Mouse (Mus musculus): ENCODE data around the gene Cox19. TPM values are rescaled to one million over a fixed set of nuclear protein-coding genes. Genes with fewer than 3 reads are reported as not detected.

Cox19 gene
- polyA plus RNA-seq, 1 experiment from 2014 or later = 183 TPM

DNA sequence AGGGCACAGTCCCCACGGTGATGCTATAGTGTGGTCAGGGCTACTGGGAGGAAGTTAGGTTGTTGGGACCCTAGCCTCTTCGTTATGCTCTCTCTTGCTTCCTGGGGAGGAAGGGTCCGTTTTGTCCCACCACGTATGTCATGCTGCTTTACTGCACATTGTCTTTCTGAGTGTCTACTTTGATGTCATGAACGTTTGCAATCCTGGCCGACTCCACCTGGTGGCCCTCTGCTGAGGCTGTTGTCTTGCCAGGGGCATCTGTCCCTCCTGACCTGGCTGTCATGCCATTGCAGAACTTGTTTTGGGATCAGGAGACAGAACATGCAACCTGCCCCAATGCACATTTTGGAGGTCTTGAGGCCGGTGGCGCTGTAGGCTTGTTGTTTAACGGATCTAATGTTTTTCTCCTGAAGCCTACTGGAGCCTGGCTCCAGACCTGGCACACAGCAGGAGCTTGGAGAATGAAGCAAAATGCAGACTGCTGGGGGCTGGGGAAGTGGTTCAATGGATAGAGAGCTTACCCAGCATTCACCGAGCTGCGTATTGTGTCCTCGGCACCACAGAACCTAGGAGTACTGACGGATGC is 25.0 kb downstream of the Cox19 start:
- H3K4me2 ChIP-seq (ENCODE audit: low read depth, low read length) = no peak overlapping the region

DNA sequence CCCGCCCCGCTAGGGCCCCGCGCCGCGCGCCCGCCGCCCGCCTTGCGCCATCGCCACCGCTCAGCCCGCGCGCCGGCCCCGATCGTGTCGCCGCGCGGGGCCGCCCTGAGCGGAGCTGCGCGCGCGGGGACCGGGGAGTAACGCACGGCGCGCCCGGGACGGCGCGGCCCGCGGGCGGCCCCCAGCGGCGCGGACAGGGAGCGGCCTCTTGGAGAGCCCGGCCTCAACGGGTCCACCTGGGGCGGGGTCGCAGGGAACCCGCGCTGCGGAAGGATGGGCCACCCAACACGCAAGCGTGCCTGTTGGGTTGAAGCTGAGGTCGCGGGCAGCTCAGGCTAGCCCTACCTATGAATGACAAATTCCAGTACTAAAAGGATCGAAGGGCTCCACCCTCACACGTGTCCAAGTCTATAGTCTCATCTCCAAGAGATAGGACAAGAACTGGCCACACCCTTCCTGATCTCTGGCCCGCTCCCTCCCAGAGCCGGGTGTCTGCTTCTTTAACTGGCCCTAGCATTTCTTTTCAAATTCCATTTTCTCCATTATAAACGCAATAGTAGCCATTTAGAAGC is 25.7 kb downstream of the Cox19 start, which contains the start of gene Adap1:
Gene Adap1 (minus strand): TSS at position 228 of the 572 bp plus-strand sequence.
- Histone ChIP-seq H3K4me1 (ENCODE audit: control insufficient read depth, insufficient read depth, low read length) (peaks cover 21% of the 10 kb centered on the region), H3K27ac (ENCODE audit: low read length) (peak within 1 kb of the TSS; percentile 70; the same call in 1 of the 2 replicates), H3K9me3 (ENCODE audit: control insufficient read depth, low read length) (no peaks in the 10 kb centered on the region), H3K4me2 (ENCODE audit: low read depth, low read length) (peak within 1 kb of the TSS; percentile 89), H3K4me3 (ENCODE audit: low read length) (peak within 1 kb of the TSS; percentile 77), H3K27me3 (replicated peaks; ENCODE audit: control insufficient read depth, insufficient read depth, low read length) (peaks cover 17% of the 10 kb centered on the region; the same call in 1 of the 2 replicates), H3K9ac (ENCODE audit: low read depth, low read length) (peak within 1 kb of the TSS; percentile 89), H3K36me3 (ENCODE audit: control insufficient read depth, insufficient read depth, low read length) (no peaks in the 10 kb centered on the region)
- 2% methylated on average over 50 of the region's 61 CpGs for WGBS
- ATAC-seq = peak; percentile 85

More for the DNA sequence above, 25.0 kb downstream of the Cox19 start:
- H3K4me3 ChIP-seq (ENCODE audit: low read length) = no peak overlapping the region
- H3K27me3 ChIP-seq (replicated peaks; ENCODE audit: control insufficient read depth, insufficient read depth, low read length) = peaks cover 17% of the 10 kb centered on the region; the same call in 1 of the 2 replicates
- WGBS = 61% methylated on average over 13 of the region's 13 CpGs
- no peak for ATAC-seq
- no peaks in the 10 kb centered on the region for H3K9me3 ChIP-seq (ENCODE audit: control insufficient read depth, low read length)
- no peaks in the 10 kb centered on the region for H3K36me3 ChIP-seq (ENCODE audit: control insufficient read depth, insufficient read depth, low read length)
- no peak overlapping the region for H3K9ac ChIP-seq (ENCODE audit: low read depth, low read length)
- no peak overlapping the region for H3K27ac ChIP-seq (ENCODE audit: low read length)
- peaks cover 24% of the 10 kb centered on the region for H3K4me1 ChIP-seq (ENCODE audit: control insufficient read depth, insufficient read depth, low read length)

DNA sequence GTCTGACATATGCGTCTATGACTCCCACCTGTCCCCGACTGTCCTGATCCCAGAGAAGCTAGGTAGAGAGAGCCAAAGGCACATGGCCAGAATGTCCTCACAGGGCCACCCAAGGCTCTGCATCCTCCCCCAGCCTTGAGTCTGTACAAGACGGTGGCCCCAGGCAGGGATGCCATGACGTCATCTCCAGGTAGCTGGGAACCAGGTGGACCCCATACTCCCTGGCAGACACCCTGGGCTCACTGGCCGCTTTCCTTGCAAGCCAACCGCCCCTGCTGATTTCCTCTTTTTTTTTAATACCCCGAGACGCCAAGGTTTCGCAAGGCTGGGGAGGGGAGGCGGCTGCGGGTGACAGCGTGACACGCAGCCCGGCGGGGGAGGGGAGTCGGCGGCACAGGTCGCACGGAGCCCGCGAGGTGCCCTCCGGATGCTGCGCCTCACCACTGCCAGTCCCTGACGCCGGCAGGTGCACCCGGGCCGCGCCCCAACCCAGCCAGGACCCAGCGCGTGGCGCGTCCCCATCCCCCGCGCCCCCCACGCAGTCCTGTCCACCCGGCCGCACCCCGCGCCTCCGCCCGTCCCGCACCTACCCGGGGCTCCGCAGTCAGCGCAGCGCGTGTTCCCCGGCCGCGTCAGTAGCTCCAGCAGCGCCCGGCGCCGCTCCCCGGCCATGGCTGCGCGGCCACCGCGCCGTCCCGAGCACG is 26.4 kb downstream of the Cox19 start:
- Histone ChIP-seq H3K9ac (ENCODE audit: low read depth, low read length) (peak overlapping the region; percentile 89), H3K4me1 (ENCODE audit: control insufficient read depth, insufficient read depth, low read length) (peaks cover 22% of the 10 kb centered on the region), H3K4me3 (ENCODE audit: low read length) (peak overlapping the region; percentile 77), H3K27me3 (replicated peaks; ENCODE audit: control insufficient read depth, insufficient read depth, low read length) (peaks cover 17% of the 10 kb centered on the region; the same call in 1 of the 2 replicates), H3K36me3 (ENCODE audit: control insufficient read depth, insufficient read depth, low read length) (no peaks in the 10 kb centered on the region), H3K9me3 (ENCODE audit: control insufficient read depth, low read length) (no peaks in the 10 kb centered on the region), H3K27ac (ENCODE audit: low read length) (peak overlapping the region; percentile 70; the same call in 1 of the 2 replicates), H3K4me2 (ENCODE audit: low read depth, low read length) (peak overlapping the region; percentile 89)
- ATAC-seq = peak; percentile 51
- WGBS = 2% methylated on average over 50 of the region's 62 CpGs

DNA sequence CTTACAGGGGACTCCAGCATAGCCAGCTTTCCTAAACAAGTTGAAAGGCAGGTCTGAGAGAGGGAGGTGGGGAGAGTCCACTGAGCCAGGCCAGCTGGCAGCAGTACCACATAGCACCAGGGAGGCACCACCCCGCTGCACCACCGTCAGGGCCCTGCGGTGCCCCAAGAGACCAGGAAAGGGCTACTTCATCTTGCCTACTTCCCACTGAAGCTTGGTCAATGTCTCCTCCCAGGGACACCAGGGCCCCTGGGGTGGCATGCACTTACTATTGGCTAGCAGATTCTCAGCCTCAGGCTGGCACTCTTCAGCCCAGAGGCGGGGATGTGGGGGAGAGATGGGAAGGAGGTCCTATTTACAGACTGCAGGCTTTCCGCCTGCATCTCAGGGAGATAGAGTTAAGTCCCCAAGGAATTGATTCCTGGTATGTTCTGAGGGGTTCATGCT is 27.1 kb downstream of the Cox19 start:
- H3K36me3 ChIP-seq (ENCODE audit: control insufficient read depth, insufficient read depth, low read length) = no peaks in the 10 kb centered on the region
- 62% methylated on average over 5 of the region's 5 CpGs for WGBS
- peaks cover 25% of the 10 kb centered on the region for H3K4me1 ChIP-seq (ENCODE audit: control insufficient read depth, insufficient read depth, low read length)
- H3K9ac ChIP-seq (ENCODE audit: low read depth, low read length) = peak overlapping the region; percentile 89
- peak; percentile 30 for ATAC-seq
- no peak overlapping the region for H3K27ac ChIP-seq (ENCODE audit: low read length)
- H3K4me2 ChIP-seq (ENCODE audit: low read depth, low read length) = peak overlapping the region; percentile 89
- peak overlapping the region; percentile 77 for H3K4me3 ChIP-seq (ENCODE audit: low read length)
- peaks cover 17% of the 10 kb centered on the region; the same call in 1 of the 2 replicates for H3K27me3 ChIP-seq (replicated peaks; ENCODE audit: control insufficient read depth, insufficient read depth, low read length)
- no peaks in the 10 kb centered on the region for H3K9me3 ChIP-seq (ENCODE audit: control insufficient read depth, low read length)

DNA sequence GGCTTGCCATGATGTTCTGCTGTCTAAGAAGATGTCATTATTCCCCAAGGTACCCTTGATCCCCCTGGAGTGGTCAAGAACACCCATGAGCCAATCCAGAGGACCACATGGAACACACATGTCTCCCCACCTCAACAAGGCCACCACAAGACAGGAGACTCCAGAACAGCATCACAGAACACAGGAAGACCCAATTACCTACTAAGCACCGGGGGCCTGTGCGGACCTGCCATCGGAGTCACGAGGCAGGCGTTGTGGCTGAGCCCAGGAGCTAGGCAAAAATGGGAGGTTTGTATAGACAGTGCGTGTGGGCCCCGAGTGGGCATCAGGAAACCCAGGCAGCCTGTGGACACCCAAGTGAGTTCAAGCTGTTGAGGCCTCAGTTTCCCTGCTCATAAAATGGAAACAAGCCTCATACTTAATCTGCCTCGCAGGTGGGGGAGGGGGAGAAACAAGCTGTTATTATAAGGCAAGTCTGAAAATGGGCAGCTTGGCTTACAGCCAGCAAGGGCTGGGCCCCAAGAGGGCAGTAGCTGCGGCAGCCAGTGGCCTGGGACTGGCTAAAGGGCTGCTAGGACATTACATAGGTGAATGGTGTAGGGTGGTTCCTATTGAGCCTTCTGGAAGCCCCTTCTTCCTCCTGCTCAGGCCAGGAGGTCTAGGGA is 27.8 kb downstream of the Cox19 start:
- no peak for ATAC-seq
- Histone ChIP-seq H3K4me1 (ENCODE audit: control insufficient read depth, insufficient read depth, low read length) (peaks cover 27% of the 10 kb centered on the region), H3K27me3 (replicated peaks; ENCODE audit: control insufficient read depth, insufficient read depth, low read length) (peaks cover 17% of the 10 kb centered on the region; the same call in 1 of the 2 replicates), H3K9ac (ENCODE audit: low read depth, low read length) (peak overlapping the region; percentile 89), H3K9me3 (ENCODE audit: control insufficient read depth, low read length) (no peaks in the 10 kb centered on the region), H3K27ac (ENCODE audit: low read length) (no peak overlapping the region), H3K36me3 (ENCODE audit: control insufficient read depth, insufficient read depth, low read length) (no peaks in the 10 kb centered on the region), H3K4me2 (ENCODE audit: low read depth, low read length) (peak overlapping the region; percentile 89), H3K4me3 (ENCODE audit: low read length) (peak overlapping the region; percentile 77)
- 80% methylated on average over 9 of the region's 9 CpGs for WGBS

DNA sequence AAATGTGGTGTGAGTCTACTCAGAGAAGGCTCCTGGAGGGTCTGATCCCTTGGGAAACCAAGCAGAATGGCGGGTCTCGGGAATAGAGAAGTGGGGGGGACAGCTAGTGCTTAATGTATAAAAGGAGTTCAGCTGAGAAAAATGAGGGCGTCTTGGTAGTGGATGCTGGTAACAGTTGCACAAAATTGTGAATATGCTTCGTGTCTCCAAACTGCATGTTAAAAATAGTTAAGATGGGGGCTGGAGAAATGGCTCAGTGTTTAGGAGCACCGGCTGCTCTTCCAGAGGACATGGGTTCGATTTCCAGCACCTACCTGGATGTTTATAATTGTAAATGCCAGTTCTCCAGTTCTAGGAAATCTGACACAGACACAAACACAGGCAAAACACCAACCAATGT is 29.9 kb downstream of the Cox19 start:
- H3K9me3 ChIP-seq (ENCODE audit: control insufficient read depth, low read length) = no peaks in the 10 kb centered on the region
- H3K4me1 ChIP-seq (ENCODE audit: control insufficient read depth, insufficient read depth, low read length) = peaks cover 37% of the 10 kb centered on the region
- no peak overlapping the region for H3K4me3 ChIP-seq (ENCODE audit: low read length)
- no peaks in the 10 kb centered on the region for H3K36me3 ChIP-seq (ENCODE audit: control insufficient read depth, insufficient read depth, low read length)
- no peak overlapping the region for H3K9ac ChIP-seq (ENCODE audit: low read depth, low read length)
- H3K27ac ChIP-seq (ENCODE audit: low read length) = no peak overlapping the region
- 78% methylated on average over 6 of the region's 6 CpGs for WGBS
- H3K27me3 ChIP-seq (replicated peaks; ENCODE audit: control insufficient read depth, insufficient read depth, low read length) = peaks cover 17% of the 10 kb centered on the region; the same call in 1 of the 2 replicates
- no peak overlapping the region for H3K4me2 ChIP-seq (ENCODE audit: low read depth, low read length)
- no peak for ATAC-seq

DNA sequence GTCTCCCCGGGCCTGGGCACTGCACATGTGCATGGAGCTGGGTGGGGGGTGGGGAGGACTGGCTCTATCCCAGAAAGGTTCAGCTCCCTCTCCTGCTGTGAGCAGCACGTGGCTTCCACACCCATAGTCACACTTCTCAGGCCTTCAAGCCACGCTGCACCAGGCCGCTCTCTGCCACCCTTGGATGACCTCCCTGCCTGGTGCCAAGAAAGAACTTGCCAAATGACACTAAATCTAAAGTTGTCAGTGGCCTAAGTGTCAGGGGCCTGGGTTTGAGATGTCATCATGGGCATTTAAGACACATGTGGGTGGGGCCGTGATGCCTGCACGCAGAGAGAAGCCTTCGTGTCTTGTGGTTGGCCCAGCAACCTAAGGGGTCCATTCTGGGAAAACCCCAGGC is 30.8 kb downstream of the Cox19 start:
- Histone ChIP-seq H3K4me3 (ENCODE audit: low read length) (no peak overlapping the region), H3K9ac (ENCODE audit: low read depth, low read length) (no peak overlapping the region), H3K4me1 (ENCODE audit: control insufficient read depth, insufficient read depth, low read length) (peaks cover 32% of the 10 kb centered on the region), H3K27me3 (replicated peaks; ENCODE audit: control insufficient read depth, insufficient read depth, low read length) (peaks cover 11% of the 10 kb centered on the region; the same call in 1 of the 2 replicates), H3K36me3 (ENCODE audit: control insufficient read depth, insufficient read depth, low read length) (no peaks in the 10 kb centered on the region), H3K27ac (ENCODE audit: low read length) (no peak overlapping the region), H3K9me3 (ENCODE audit: control insufficient read depth, low read length) (no peaks in the 10 kb centered on the region), H3K4me2 (ENCODE audit: low read depth, low read length) (no peak overlapping the region)
- WGBS = 71% methylated on average over 7 of the region's 7 CpGs
- ATAC-seq = no peak

DNA sequence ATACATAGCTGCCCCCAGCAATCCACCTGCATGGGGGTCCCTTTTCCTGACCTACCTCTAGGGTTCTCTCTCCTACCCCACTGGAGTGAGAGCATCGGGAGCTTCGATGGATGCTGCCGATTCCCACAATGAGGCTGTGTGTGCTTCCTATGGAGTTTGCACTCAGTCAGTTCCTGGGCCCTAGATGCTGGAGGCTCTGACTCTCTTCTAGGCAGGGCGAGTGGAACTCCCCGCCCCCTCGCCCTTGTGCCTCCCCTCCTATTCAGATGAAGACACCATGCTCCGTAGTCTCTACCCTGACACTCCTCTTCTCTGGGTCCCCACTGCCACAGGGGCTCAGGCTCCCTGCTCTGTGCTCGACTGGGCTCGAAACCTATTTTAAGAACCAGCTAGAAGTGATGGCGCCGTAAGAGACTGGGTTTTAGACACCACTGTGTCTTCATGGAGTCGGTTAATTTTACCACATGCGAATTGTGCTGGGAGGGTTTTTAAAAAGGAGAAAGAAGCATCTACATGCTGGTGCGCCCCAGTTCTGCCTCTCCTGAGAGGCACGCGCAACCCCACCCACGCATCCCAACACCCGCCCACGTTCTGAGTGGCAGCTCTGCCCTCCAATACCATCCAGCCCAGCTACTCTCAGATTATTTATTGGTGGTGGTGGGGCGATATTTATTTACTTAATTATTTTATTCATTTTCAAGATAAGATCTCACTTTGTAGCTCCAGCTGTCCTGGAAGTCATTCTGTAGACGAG is 33.3 kb downstream of the Cox19 start:
- ATAC-seq = peak; percentile 47
- 64% methylated on average over 21 of the region's 21 CpGs for WGBS
- peak overlapping the region; percentile 22; the same call in 1 of the 2 replicates for H3K4me2 ChIP-seq (ENCODE audit: low read depth, low read length)
- no peak overlapping the region for H3K4me3 ChIP-seq (ENCODE audit: low read length)
- no peaks in the 10 kb centered on the region for H3K9me3 ChIP-seq (ENCODE audit: control insufficient read depth, low read length)
- H3K36me3 ChIP-seq (ENCODE audit: control insufficient read depth, insufficient read depth, low read length) = no peaks in the 10 kb centered on the region
- peak overlapping the region; percentile 40 for H3K9ac ChIP-seq (ENCODE audit: low read depth, low read length)
- H3K27ac ChIP-seq (ENCODE audit: low read length) = peak overlapping the region; percentile 91
- H3K4me1 ChIP-seq (ENCODE audit: control insufficient read depth, insufficient read depth, low read length) = peaks cover 29% of the 10 kb centered on the region
- no peaks in the 10 kb centered on the region for H3K27me3 ChIP-seq (replicated peaks; ENCODE audit: control insufficient read depth, insufficient read depth, low read length)
